Mouse (Mus musculus) liver, embryonic 16.5 days (tissue): Measurements from ENCODE around the gene Depp1. TPM values are rescaled to one million over a fixed set of nuclear protein-coding genes. Genes with fewer than 3 reads are reported as not detected.

Experiments
- ATAC-seq: fragments of 200-750 bp; cut with Nextera tagmentation; 2 replicates; pipeline ENCODE4 v1.8.0; 2017; ENCODE audit warnings: low read depth, mild to moderate bottlenecking, moderate number of reproducible peaks, moderate library complexity
- H3K27ac ChIP-seq: fragments of 300-500 bp; sonication (generic); 2 replicates; pipeline ENCODE4 v1.5.1; 2014; ENCODE audit warnings: mild to moderate bottlenecking, low read length
- H3K27me3 ChIP-seq: fragments of 300-500 bp; sonication (generic); 2 replicates; pipeline ENCODE4 v1.6.1; 2014; ENCODE audit warnings: low read depth, low read length, mixed read lengths; ENCODE audit not compliant: control insufficient read depth, insufficient read depth
- H3K36me3 ChIP-seq: fragments of 300-500 bp; sonication (generic); 2 replicates; pipeline ENCODE4 v1.6.1; 2014; ENCODE audit warnings: mild to moderate bottlenecking; ENCODE audit not compliant: control insufficient read depth, insufficient read depth
- H3K4me1 ChIP-seq: fragments of 300-500 bp; sonication (generic); 2 replicates; pipeline ENCODE4 v1.6.1; 2014; ENCODE audit warnings: low read depth, low read length, mixed read lengths; ENCODE audit not compliant: control insufficient read depth
- H3K4me2 ChIP-seq: fragments of 300-500 bp; sonication (generic); 2 replicates; pipeline ENCODE4 v1.6.1; 2014; ENCODE audit warnings: low read depth, low read length, mixed read lengths
- H3K4me3 ChIP-seq: fragments of 300-500 bp; sonication (generic); 2 replicates; pipeline ENCODE4 v1.5.1; 2014; ENCODE audit warnings: low read depth, mild to moderate bottlenecking, low read length
- H3K9ac ChIP-seq: fragments of 300-500 bp; sonication (generic); 2 replicates; pipeline ENCODE4 v1.6.1; 2014; ENCODE audit warnings: low read depth, low read length
- H3K9me3 ChIP-seq: fragments of 300-500 bp; sonication (generic); replicated peaks from 2 replicates; pipeline ENCODE4 v1.6.1; 2016; ENCODE audit warnings: low read length; ENCODE audit not compliant: control insufficient read depth
- WGBS: fragments of 180-500 bp; shearing (Covaris S2); extraction: QIAGEN DNeasy Blood & Tissue Kit; methylation state at CpG from one replicate; pipeline ENCODE4 v1.1.7; 2014; ENCODE audit not compliant: insufficient replicate concordance; 5-methylcytosine and 5-hydroxymethylcytosine counted together
- polyA plus RNA-seq: library from polyadenylated mRNA; unstranded; fragments of >200 nt; fragmentation: Nextera tagmentation; extraction: Ambion mirVana; gene quantifications from 2 replicates; pipeline ENCODE4 v1.2.1, GENCODE M21; 2015

The Depp1 gene
- polyA plus RNA-seq, 1 experiment from 2014 or later: 37.9 TPM

DNA sequence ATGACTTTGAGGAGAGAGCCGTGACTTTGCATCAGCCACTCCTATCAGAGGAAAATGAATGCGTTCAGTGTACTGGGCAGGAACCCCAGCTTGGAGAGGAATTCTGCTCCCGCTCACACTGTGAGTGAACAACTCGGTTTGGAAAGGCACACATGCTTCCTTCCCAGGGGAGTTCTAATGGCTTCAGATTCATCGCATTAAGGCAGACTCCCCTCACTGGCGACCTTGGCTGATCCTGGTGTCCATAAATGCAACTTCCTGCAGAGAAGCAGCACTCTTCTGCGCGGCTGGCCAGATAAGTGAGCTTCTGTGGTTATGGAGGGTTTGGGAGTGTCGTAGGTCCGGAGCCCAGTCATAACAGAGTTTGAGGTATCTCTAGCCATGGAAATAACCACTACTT lies 20.6 kb upstream of the Depp1 start:
- WGBS: 46% methylated on average over 10 of the region's 10 CpGs
- peaks cover 7% of the 10 kb centered on the region for H3K4me1 ChIP-seq
- no peak overlapping the region for H3K9ac ChIP-seq
- H3K4me3 ChIP-seq: no peak overlapping the region
- H3K27ac ChIP-seq: no peak overlapping the region
- no peak for ATAC-seq
- H3K9me3 ChIP-seq: no peaks in the 10 kb centered on the region
- H3K36me3 ChIP-seq: no peaks in the 10 kb centered on the region
- no peaks in the 10 kb centered on the region for H3K27me3 ChIP-seq
- H3K4me2 ChIP-seq: no peak overlapping the region

DNA sequence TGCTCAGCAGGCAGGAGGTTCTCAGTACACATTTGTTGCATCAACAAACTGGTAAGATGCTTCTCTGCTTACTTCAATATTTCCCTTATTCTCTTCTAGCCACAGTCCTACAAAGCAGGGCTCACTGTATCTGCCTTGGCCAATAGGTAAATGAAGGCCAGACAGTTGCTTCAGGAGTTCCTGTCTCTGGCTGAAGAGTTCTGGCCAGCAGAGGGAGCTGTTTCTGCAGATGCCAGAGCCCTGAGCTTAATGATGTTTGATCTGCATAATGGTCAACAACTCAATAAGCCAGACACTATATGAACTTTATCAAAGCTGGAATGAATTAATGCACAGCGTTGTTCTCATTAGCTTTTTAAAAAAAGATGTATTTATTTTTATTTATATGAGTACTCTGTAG lies 18.3 kb upstream of the Depp1 start:
- H3K4me2 ChIP-seq: no peak overlapping the region
- no peak overlapping the region for H3K9ac ChIP-seq
- no peak for ATAC-seq
- H3K27ac ChIP-seq: no peak overlapping the region
- H3K27me3 ChIP-seq: no peaks in the 10 kb centered on the region
- no peaks in the 10 kb centered on the region for H3K9me3 ChIP-seq
- H3K36me3 ChIP-seq: no peaks in the 10 kb centered on the region
- peaks cover 9% of the 10 kb centered on the region for H3K4me1 ChIP-seq
- 21% methylated on average over 1 of the region's 1 CpGs for WGBS
- H3K4me3 ChIP-seq: no peak overlapping the region

DNA sequence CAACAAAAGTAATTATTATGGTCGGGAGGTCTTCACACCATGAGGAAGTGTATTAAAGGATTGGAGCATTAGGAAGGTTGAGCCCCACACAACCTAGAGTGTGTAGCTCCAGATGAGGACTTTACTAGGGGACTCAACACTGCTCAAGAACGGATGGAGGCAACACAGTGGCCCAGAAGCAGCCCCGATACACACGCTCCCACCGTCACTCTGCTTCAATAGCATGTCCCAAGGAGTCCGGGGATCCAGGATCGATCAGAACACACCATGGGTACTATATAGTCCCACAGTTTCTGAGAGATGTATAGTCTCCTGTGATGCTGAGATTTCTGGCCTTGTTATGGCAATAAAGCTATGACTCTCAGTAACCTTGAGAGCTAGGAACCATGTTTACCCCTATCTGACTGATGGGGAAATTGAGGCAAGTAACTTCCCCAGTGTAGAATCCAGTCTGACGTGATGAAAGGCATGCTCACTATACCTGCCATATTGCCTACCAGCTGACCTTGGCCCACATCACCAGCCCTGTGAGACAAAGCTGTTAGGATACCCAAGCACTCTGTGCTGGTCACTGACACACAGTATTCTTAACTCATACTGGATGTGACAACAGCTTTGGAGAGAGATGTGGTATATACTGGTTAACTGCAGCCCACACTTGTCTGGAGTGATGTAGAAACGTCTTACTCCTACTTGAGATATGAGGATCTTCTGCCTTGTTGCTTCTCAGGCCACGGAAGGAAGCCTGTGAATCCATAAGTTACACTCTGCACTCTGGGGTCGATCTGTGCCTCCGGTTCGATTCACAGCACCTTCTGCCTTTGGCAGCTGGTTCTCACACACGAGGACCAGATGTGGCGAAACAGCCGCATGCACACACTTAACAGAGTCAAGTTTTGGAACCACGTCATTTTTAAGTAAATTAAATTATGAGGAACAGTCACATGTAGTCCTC lies 16.4 kb upstream of the Depp1 start:
- Histone ChIP-seq H3K9me3 (no peaks in the 10 kb centered on the region), H3K4me3 (no peak overlapping the region), H3K4me2 (no peak overlapping the region), H3K9ac (no peak overlapping the region), H3K27me3 (no peaks in the 10 kb centered on the region), H3K4me1 (peaks cover 9% of the 10 kb centered on the region), H3K27ac (peak overlapping the region; percentile 4; the same call in 1 of the 2 replicates), H3K36me3 (no peaks in the 10 kb centered on the region)
- 71% methylated on average over 17 of the region's 17 CpGs for WGBS
- ATAC-seq: no peak

DNA sequence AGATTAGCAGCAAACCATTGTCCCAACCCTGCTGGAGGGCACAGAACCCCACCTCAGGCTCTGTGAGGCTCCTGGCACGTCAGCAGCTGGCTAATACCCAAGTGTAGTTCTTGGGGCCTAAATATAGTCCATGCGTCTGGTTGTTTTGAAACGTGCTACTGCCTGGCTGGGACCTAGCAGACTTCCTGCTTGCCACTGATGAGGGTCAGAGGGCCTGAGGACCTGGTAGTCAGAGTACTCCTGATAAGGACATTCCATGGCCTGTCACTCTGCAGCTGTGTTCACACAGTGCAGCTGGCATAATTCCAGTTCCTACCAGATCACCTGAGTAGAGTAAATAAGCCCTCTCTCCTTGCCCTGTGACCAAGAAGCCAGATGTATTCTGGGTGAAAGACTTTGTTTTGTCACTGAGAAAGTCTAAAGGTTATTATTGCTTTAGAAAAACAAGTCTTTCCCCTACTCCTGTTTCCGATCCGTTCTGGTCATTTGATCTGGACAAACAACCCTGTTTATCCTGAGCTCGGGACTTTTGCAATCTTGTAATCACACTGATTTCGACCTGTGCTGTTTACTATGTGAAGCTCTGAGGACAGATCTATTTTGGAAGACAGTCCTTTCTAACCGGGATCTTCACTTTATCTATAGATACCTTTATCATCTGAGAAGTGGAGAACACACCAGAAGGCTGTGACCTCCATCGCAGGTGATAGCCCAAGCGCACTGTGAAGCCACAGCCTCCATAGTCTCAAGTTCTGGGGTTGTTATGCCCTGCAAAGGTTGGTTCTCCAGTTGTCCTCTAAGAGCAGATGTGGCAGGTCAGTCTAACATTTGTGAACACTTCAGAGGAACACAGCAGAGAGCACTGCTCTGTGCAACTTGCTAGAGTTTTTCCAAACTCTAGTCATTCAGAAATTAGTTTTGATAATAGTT lies 14.9 kb upstream of the Depp1 start:
- no peaks in the 10 kb centered on the region for H3K36me3 ChIP-seq
- no peak overlapping the region for H3K4me3 ChIP-seq
- H3K9ac ChIP-seq: no peak overlapping the region
- H3K27ac ChIP-seq: peak overlapping the region; percentile 83
- H3K9me3 ChIP-seq: no peaks in the 10 kb centered on the region
- ATAC-seq: peak; percentile 91
- no peaks in the 10 kb centered on the region for H3K27me3 ChIP-seq
- no peak overlapping the region for H3K4me2 ChIP-seq
- WGBS: 31% methylated on average over 10 of the region's 10 CpGs
- peaks cover 9% of the 10 kb centered on the region for H3K4me1 ChIP-seq

DNA sequence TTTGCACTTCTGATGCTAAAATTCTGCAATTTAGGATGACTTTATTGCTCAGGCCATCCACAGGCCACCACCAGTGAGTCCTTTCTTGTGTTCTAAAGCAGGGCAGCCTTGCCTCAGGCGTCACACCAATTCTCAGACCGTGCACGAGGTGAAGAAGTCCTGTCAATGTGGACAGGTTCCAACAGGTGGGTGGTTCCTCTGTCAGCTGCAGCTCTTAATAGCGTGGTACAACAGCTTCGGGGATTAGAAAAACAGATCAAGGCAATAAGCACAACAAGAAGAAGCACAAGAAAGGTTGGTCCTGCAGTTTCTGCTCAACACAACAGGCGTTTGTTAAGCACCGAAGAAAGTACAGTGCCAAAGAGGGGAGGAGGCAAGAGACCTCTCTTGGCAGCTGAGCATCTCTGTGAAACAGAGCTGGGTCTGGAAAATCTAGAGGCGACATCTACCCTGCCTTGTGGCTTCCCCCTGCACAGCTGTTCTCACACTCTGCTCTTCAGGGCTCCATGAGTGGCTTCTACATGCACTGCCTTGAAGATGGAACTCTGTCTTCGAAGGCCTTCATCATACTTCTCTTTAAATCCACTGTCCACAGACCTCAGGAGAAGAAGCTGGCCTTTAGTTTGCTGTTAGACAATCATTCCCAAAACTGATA lies 13.7 kb upstream of the Depp1 start:
- H3K27me3 ChIP-seq: no peaks in the 10 kb centered on the region
- H3K4me2 ChIP-seq: no peak overlapping the region
- H3K4me1 ChIP-seq: peaks cover 4% of the 10 kb centered on the region; the same call in 1 of the 2 replicates
- 56% methylated on average over 9 of the region's 9 CpGs for WGBS
- no peak overlapping the region for H3K9ac ChIP-seq
- H3K27ac ChIP-seq: peak overlapping the region; percentile 83; the same call in 1 of the 2 replicates
- ATAC-seq: no peak
- no peak overlapping the region for H3K4me3 ChIP-seq
- H3K36me3 ChIP-seq: no peaks in the 10 kb centered on the region
- H3K9me3 ChIP-seq: no peaks in the 10 kb centered on the region

DNA sequence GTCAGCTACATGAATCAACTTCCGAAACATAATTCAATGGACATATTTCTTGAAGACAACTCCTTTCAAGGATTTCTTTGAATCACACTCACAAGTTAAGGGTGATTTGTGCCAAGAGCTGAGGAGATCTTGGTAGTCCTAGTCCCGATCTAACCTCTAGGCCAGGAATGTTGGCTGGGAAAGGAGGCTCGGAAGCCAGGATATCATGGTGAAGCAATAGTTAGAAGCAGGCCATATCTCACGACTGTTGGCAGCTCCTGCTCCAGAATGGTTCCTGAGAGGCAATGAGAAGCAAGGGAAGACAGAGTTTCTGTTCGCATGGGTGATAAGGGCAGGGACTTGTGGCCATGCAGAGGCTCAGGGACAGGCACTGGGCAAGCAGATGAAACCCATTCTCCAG lies 12.9 kb upstream of the Depp1 start:
- no peak overlapping the region for H3K9ac ChIP-seq
- H3K4me1 ChIP-seq: peaks cover 2% of the 10 kb centered on the region; the same call in 1 of the 2 replicates
- no peak overlapping the region for H3K4me2 ChIP-seq
- no peak overlapping the region for H3K4me3 ChIP-seq
- no peaks in the 10 kb centered on the region for H3K9me3 ChIP-seq
- no peaks in the 10 kb centered on the region for H3K27me3 ChIP-seq
- H3K36me3 ChIP-seq: no peaks in the 10 kb centered on the region
- no peak overlapping the region for H3K27ac ChIP-seq
- no peak for ATAC-seq
- WGBS: 60% methylated on average over 5 of the region's 5 CpGs

DNA sequence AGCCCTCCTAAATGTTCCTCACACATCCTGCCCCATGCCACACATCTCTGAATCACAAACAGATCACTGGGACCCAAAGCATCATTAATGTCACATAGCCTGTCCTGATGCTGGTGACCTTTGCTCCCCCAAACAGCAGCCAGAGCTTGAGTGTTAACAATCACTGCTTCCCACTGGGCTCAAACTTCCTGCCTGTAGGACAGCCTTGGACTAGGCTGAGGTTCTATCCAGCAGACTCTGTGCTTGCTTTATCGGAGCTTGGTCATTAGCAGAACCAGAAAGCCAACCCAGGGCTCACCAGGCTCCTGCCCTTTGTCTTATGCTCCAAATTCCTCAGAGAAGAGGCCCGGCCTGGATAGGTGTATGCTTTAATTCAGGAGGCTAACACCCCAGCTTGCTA lies 11.5 kb upstream of the Depp1 start:
- H3K36me3 ChIP-seq: no peaks in the 10 kb centered on the region
- no peak overlapping the region for H3K27ac ChIP-seq
- H3K27me3 ChIP-seq: no peaks in the 10 kb centered on the region
- 56% methylated on average over 2 of the region's 2 CpGs for WGBS
- peaks cover 2% of the 10 kb centered on the region; the same call in 1 of the 2 replicates for H3K4me1 ChIP-seq
- no peak overlapping the region for H3K9ac ChIP-seq
- no peak overlapping the region for H3K4me2 ChIP-seq
- H3K4me3 ChIP-seq: no peak overlapping the region
- no peak for ATAC-seq
- no peaks in the 10 kb centered on the region for H3K9me3 ChIP-seq

DNA sequence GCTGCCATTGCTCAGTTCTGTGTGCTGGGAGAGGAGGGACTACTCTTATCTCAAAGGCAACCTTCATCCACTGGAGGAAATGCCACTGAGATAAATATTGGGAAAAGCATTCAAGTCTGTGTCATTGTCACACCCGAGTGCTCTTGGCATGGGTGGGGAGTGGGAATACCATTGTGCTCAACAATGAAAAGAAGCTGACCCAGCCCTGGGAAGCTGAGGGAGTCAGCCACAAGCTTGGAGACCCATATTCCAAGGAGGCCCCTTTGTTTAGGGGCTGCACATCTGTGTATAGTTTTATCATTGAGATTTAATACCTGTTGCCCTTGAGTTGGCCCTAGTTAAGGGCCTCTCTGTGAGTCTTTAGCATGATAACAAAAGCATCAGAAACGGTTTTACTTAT lies 10.7 kb upstream of the Depp1 start:
- Histone ChIP-seq H3K9ac (no peak overlapping the region), H3K36me3 (no peaks in the 10 kb centered on the region), H3K4me2 (no peak overlapping the region), H3K4me1 (0 out of 2 replicates have a peak, but pooled peaks cover 2% of the 10 kb centered on the region), H3K27me3 (no peaks in the 10 kb centered on the region), H3K27ac (no peak overlapping the region), H3K9me3 (no peaks in the 10 kb centered on the region), H3K4me3 (no peak overlapping the region)
- ATAC-seq: no peak
- WGBS: 22% methylated on average over 2 of the region's 2 CpGs
